Mouse (Mus musculus): ENCODE measurements around the gene A530016L24Rik. TPM values are rescaled to one million over a fixed set of nuclear protein-coding genes. Genes with fewer than 3 reads are reported as not detected.

The A530016L24Rik gene
- total RNA-seq, 2 experiments from 2014 or later: 0.45 to 0.67 TPM

DNA sequence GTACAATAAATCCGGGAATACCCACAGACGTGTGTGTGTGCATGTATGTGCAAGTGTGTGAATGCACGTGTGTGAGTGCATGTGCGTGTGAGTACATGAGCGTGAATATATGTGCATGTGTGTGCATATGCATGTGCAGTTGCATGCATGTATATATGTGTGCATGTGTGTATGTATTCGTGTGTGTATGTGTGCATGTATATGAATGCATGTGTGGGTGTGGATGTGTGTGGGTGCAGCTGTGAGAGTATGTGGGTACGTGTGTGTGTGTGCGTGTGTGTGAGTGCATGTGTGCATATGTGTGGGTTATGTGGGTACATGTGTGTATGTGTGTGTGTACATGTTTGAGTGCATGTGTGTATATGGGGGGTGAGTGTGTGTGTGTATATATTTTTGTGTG is 56.9 kb downstream of the A530016L24Rik start:
- no peak for DNase-seq (ENCODE audit: low spot score in 2 of 2)

DNA sequence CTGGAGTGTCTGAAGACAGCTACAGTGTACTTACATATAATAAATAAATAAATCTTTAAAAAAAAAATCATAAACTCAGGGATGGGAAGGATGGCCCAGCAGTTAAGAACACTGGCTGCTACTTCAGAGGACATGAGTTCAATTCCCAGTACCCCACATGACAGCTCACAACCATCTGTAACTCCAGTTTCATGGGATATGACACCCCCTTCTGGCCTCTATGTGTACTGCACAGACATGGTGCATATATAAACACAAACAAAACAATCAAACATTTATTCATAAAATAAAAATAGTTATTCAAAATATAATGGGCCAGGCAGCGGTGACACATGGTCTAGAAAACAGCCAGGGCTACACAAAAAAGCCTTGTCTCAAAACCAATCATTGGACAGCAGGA is 60.0 kb downstream of the A530016L24Rik start:
- no peak for DNase-seq (ENCODE audit: low spot score in 2 of 2)

Other genes starting within 250 kb of the A530016L24Rik start
- 100 to 1,000 TPM; 119 to 130 TPM for gene Tmem179, start 27.3 kb downstream of the A530016L24Rik start, total RNA-seq (2021)
- 100 to 1,000 TPM; 116 to 122 TPM for gene Inf2, start 99.3 kb downstream of the A530016L24Rik start, total RNA-seq (2021)
- gene Adssl1, start 130.6 kb downstream of the A530016L24Rik start, total RNA-seq (2021): 1 to 10 TPM; 5.3 to 5.6 TPM
- 10 to 100 TPM; 21.6 to 23.4 TPM for gene Siva1, start 155.2 kb downstream of the A530016L24Rik start, total RNA-seq (2021)
- gene Akt1, start 185.4 kb downstream of the A530016L24Rik start, total RNA-seq (2021): 100 to 1,000 TPM; 153 to 158 TPM
- gene Zbtb42, start 189.4 kb downstream of the A530016L24Rik start, total RNA-seq (2021): under 1 TPM; 0.43 to 0.55 TPM
- 100 to 1,000 TPM; 178 to 193 TPM for gene Cep170b, start 231.0 kb downstream of the A530016L24Rik start, total RNA-seq (2021)